Mouse (Mus musculus) MN1 (cell line): Measurements from ENCODE around the gene Hist1h2ak.
A peak's percentile ranks its signal among the peaks of the same experiment; 100 is the strongest.

ENCODE experiments used
- DNase-seq: peaks from one replicate; pipeline ENCODE4 v3.0.0-alpha.2; 2016; ENCODE audit warnings: low spot score

Gene Hist1h2ak

DNA sequence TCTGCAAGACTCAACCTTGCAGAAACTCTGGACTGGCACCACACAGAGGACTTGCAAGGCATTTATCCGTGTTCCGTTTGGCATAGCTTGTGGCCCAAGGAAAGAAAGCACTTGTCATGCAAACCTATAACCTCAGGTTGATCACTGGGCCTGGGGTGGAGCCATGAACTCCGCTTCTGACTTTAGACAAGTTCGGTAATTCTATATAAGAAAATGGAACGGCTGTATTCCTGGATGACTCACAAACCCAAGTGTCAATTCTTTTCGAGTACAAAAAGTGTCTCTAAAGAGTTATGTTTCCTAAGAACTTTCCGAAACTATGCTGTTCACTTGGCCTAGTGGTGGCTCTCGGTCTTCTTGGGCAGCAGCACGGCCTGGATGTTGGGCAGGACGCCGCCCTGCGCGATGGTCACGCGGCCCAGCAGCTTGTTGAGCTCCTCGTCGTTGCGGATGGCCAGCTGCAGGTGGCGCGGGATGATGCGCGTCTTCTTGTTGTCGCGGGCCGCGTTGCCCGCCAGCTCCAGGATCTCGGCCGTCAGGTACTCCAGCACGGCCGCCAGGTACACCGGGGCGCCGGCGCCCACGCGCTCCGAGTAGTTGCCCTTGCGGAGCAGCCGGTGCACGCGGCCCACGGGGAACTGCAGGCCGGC, 32.4 kb downstream of the Hist1h2ak start:
- DNase-seq: peak; percentile 28

DNA sequence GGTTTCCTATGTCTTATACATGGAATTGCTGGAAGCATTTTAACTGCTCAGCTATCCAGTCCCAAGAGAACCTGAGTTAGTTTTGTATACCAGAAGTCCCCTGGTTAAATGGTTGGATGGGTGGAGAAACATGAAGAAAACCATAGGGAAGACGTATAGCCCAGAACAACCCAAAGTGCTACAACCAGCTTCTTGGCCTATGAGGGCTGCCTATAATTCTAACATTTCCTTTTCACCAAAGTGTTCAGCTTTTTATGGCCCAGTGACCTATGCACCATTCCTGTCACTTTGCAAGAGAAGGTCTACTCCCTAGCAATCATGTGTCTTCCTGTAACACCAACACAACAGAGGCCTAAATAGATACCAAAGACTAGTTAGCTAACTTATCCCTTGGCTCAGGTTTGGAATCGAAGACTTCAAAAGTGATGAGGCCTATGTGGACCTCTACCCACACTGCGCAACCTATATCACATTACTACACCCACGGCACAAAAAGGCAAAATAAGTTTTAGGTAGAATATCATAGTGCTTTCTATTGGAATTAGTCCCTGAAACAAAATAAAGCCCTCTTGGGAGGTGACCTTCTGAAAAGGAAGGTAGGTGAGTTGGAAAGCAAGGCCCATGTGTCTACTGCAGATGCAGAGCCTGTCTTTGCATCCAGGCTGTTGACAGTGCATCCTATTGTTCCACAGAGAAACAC, 35.1 kb downstream of the Hist1h2ak start:
- DNase-seq: peak; percentile 25

DNA sequence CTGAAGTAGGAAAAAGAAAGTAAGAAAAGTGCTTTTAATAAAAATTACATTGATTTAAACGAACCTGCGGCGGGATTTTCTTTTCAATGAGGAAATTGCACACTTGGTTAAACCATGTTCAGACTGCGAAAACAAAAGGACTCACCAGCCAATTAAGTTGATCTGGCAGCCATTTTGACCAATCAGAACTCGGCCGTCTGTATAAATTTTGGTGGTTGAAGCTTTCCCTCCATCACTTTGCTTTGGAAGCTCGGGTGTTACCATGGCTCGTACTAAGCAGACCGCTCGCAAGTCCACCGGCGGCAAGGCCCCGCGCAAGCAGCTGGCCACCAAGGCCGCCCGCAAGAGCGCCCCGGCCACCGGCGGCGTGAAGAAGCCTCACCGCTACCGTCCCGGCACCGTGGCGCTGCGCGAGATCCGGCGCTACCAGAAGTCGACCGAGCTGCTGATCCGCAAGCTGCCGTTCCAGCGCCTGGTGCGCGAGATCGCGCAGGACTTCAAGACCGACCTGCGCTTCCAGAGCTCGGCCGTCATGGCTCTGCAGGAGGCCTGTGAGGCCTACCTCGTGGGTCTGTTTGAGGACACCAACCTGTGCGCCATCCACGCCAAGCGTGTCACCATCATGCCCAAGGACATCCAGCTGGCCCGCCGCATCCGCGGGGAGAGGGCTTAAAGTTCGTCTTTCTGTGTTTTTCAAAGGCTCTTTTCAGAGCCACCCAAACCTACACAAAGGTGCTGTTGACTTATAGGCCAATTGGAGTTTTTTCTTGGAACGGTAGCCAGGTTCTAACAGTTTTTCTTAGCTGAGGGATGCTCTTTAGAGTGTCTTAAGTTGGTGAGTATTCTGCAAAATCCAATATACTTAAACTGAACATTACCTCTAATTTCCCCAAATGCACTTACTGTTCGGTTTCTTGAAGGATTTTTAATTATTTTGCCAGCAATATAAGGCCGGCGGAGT, 36.0 kb downstream of the Hist1h2ak start, which contains the start of gene Hist1h3h:
Gene Hist1h3h (plus strand): TSS at position 263 of the 961 bp plus-strand sequence.
- peak; percentile 90 for DNase-seq

DNA sequence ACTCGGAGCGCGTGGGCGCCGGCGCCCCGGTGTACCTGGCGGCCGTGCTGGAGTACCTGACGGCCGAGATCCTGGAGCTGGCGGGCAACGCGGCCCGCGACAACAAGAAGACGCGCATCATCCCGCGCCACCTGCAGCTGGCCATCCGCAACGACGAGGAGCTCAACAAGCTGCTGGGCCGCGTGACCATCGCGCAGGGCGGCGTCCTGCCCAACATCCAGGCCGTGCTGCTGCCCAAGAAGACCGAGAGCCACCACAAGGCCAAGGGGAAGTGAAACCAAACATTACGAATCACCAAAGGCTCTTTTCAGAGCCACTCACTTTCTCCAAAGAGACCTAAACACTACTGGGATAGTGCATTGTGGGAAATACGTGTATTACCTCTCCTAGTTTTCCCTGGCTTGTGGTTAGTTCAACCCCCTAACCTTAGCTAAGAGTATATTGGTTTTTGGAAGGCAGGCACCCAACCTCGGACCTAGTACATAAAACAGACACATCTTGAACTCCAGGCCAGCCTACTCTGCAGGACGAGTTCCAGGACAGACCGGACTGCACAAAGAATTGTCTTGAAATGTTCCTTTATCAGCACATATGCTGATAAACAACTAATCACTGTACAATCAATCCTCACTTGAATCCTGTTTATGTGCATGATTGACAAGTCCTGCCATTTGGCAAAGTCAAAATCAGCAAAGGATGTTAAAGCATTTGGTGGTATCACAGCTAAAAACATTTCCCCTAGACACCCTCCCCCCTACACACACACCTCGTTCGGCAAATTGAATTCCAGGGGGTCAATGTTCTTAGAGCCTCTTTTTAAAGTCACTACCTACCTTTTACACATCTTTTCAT, 36.9 kb downstream of the Hist1h2ak start:
- peak; percentile 37 for DNase-seq

DNA sequence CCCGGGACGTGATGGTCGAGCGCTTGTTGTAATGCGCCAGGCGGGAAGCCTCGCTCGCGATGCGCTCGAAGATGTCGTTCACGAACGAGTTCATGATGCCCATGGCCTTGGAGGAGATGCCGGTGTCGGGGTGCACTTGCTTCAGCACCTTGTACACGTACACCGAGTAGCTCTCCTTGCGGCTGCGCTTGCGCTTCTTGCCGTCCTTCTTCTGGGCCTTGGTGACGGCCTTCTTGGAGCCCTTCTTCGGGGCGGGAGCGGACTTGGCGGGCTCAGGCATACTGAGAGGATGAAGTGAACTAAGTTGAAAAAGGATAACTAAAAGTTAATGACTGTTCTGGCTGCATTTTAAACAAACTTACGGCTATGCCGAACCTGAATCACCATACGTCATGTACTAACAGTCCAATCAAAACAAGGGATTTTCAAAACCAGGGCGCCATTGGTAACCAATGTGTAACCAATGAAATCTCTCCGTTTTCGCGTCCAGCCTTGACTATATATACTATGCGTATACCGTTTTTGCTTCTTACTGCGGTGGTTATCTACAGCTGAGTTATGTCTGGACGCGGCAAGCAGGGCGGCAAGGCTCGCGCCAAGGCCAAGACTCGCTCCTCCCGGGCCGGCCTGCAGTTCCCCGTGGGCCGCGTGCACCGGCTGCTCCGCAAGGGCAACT, 37.6 kb downstream of the Hist1h2ak start, which contains the start of the genes Hist1h2bl and Hist1h2ai:
Gene Hist1h2bl (minus strand): TSS at position 280 of the 676 bp plus-strand sequence.
Gene Hist1h2ai (plus strand): TSS at position 559 of the 676 bp plus-strand sequence.
- peak; percentile 93 for DNase-seq

DNA sequence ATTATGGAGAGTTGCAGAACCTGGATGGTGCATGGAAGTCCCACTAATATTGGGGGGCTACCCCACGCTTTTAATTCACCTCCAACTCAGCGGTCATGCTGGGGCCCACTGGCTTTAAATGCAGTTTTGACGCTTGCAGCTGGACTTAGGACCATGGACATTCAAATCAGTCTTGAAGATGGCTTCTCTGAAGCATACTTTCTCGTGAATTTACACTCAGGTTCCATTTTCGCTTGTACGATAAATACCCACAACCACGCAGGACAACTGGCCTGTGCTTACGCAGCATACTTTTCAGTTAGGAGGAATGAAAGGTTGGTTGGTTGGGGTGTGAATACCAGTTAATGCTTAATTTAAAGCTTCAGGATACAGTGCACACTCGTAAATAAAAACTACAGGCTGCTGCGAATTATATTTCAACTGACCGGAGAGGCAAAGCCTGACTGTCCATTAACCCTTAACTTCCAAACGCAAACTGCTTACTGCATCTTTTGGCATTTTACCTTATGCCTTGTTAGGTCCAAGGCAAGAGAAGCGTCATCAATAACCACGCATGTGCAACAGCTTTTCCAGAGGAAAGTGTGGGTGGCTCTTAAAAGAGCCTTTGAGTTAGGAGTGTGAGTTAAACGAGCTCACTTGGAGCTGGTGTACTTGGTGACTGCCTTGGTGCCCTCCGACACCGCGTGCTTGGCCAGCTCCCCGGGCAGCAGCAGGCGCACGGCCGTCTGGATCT, 38.3 kb downstream of the Hist1h2ak start:
- peak; percentile 48 for DNase-seq

DNA sequence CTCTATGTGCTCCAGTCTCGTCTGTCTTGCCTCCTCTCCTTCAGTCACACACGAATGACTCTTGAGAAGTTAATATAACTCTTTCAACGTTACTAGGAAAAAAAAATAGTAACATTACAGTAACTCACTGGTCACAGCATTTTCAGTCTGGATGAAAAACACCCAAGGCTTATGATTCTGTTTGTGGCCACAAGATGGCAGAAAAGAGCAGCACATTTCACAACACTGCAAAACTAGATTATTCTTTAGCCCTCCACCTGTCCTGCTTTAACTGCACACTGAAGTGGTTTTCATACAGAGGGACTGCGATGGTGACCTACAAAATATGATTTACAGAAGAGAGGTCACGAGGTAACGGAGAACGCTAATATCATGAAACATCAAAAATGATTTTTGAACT, 38.9 kb downstream of the Hist1h2ak start:
- DNase-seq: peak; percentile 74

DNA sequence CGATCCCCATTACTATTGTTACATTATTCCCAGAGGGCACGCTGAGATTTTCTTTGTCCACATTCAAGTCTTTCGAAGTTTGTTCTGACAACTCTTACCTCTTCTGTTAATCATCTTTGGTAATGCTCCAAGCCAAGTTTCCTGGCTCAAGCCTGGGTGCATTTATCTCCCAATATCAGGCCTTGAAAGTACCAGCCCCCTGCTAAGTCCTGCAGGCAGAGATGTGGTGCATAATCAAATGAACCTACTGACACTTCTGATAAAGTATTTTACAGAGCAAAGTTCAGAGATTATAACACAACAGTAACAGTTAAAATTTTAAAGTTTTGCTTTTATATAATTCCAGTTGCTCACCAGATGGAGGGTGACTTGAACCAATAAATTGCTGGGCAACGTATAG, 41.9 kb downstream of the Hist1h2ak start:
- no peak for DNase-seq

DNA sequence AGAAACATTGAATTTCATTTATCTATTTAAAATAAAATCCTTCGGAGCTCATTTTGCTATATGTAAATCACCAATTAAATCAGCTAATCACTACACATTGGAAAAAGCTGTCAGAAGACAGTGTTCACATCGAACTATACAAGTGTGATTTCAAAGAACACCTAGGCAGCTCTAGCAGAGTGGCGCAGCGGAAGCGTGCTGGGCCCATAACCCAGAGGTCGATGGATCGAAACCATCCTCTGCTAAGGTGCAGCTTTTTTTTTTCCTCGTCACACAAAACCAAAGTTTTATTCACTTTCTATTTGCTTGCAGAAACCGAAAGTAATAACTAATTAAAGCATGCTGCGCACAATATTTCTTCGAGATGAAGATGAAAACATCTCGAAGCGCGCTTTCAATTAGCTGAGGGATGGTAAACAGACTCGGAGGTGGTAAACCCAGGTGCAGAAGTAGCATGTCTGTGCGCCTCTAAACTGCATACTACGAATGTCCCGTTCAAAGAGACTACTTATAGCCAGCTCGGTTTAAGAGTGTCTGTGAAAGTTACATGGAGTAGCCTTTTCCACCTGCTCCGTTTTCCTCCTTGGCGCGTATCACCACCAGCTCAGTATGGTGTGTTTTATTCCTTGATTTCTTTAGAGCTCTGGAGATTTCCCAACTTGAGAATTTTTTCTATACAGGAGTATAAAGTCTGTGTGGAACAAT, 42.7 kb downstream of the Hist1h2ak start:
- peak; percentile 83 for DNase-seq

DNA sequence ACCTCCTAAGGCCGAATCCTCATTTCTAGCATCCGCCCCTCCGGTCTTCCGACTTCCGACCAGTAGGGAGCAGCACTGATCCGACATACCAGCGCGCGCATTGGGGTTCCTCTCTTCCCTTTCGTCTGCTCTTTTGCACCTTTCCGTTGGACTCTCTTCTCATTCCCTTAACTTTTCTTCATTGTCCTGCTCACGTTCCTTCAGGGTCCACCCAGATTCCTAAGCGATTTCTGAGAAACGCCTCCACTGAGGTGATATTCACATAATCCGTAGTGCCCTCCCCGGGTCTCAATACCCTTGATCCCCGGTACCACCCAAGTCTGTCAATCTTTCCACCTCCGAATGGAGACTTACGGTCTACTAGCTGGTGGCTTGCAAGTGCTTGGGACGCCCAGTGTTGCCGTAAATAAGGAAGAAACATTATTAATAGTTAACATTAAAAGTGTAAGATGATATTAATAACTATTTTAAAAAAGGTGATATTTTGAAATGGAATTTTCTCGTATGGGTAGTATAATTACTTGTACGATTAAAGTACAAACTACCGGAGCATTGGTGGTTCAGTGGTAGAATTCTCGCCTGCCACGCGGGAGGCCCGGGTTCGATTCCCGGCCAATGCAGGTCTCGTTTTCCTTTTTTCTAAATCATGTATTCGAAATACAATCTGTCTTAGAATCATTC, 43.5 kb downstream of the Hist1h2ak start:
- DNase-seq: peak; percentile 86

DNA sequence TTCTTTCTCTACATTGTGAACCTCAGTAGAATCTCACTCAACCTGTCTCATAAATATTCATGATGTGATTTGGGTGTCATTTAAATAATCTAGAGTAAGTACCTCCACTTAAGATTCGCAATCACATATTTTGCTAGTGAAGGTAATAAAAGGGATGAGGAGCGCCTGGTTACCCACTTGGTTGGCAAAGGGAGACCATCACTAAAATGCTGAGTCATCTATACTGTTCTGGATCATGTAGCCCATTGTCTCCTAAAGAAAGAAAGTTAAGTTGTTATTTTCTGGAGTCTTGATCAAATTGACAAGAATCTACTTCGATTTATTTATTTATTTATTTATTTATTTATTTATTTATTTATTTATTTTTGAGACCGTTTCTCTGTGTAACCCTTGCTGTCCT, 47.0 kb downstream of the Hist1h2ak start:
- DNase-seq: no peak
